Mouse (Mus musculus) limb, embryonic 15.5 days (tissue): Measurements from ENCODE around the gene Calr4. TPM values are rescaled to one million over a fixed set of nuclear protein-coding genes. Genes with fewer than 3 reads are reported as not detected.
A peak's percentile ranks its signal among the peaks of the same experiment; 100 is the strongest.

Source experiments
- ATAC-seq: fragments of 200-750 bp; cut with Nextera tagmentation; 2 replicates; pipeline ENCODE4 v1.8.0; 2017; ENCODE audit warnings: low read depth, moderate TSS enrichment; ENCODE audit not compliant: insufficient number of reproducible peaks, low FRiP score, low TSS enrichment
- H3K27ac ChIP-seq: fragments of 300-500 bp; sonication (generic); 2 replicates; pipeline ENCODE4 v1.5.1; 2015; ENCODE audit warnings: moderate library complexity, mild to moderate bottlenecking, inconsistent platforms
- H3K27me3 ChIP-seq: fragments of 300-500 bp; sonication (generic); 2 replicates; pipeline ENCODE4 v1.6.1; 2015; ENCODE audit warnings: inconsistent platforms
- H3K36me3 ChIP-seq: fragments of 300-500 bp; sonication (generic); 2 replicates; pipeline ENCODE4 v1.6.1; 2015; ENCODE audit warnings: inconsistent platforms
- H3K4me1 ChIP-seq: fragments of 300-500 bp; sonication (generic); 2 replicates; pipeline ENCODE4 v1.6.1; 2015; ENCODE audit warnings: inconsistent platforms
- H3K4me2 ChIP-seq: fragments of 300-500 bp; sonication (generic); 2 replicates; pipeline ENCODE4 v1.6.1; 2015; ENCODE audit warnings: mild to moderate bottlenecking, inconsistent platforms
- H3K4me3 ChIP-seq: fragments of 300-500 bp; sonication (generic); 2 replicates; pipeline ENCODE4 v1.5.1; 2015; ENCODE audit warnings: mild to moderate bottlenecking, inconsistent platforms
- H3K9ac ChIP-seq: fragments of 300-500 bp; sonication (generic); 2 replicates; pipeline ENCODE4 v1.6.1; 2015; ENCODE audit warnings: inconsistent platforms
- H3K9me3 ChIP-seq: fragments of 300-500 bp; sonication (generic); 2 replicates; pipeline ENCODE4 v1.6.1; 2016; ENCODE audit warnings: inconsistent platforms
- WGBS: fragments of 180-500 bp; shearing (Covaris S2); methylation state at CpG from one replicate; pipeline ENCODE4 v1.1.7; 2015; 5-methylcytosine and 5-hydroxymethylcytosine counted together
- polyA plus RNA-seq: library from polyadenylated mRNA; unstranded; fragments of >200 nt; fragmentation: Nextera tagmentation; extraction: Ambion mirVana; gene quantifications from 2 replicates; pipeline ENCODE4 v1.2.1, GENCODE M21; 2015

The Calr4 gene
- polyA plus RNA-seq, 1 experiment from 2014 or later, result 0.09 TPM

- no peak overlapping the region for H3K4me2 ChIP-seq
- no peak overlapping the region for H3K27ac ChIP-seq
- no peaks in the 10 kb centered on the region for H3K27me3 ChIP-seq
- no peaks in the 10 kb centered on the region for H3K4me1 ChIP-seq
- H3K4me3 ChIP-seq, result no peak overlapping the region
- no peaks in the 10 kb centered on the region for H3K9me3 ChIP-seq
- H3K36me3 ChIP-seq, result no peaks in the 10 kb centered on the region
- no peak for ATAC-seq
- no peak overlapping the region for H3K9ac ChIP-seq
Observed at GRCm38 (mm10) chr4:109257639-109258038, 23.4 kb downstream of the Calr4 start.

DNA sequence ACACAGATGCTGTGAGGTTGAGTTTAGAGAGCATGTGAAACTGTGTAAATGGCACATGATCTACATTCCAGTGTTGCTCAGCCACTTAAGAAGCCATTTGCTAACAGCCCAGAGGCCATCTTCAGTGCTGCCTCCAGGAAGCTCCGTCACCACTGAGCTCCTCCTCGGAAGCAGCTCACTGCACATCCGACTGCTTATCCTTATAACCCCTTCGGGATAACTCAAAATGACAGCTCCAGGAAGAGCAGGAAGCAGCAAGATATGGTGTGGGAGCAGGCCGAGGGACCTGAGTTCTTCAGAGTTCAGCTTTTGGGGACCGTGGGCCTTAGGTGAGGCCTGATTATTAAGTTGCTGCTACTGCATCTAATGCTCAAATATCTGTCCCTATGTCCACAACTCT is 27.8 kb downstream of the Calr4 start:
- Histone ChIP-seq H3K4me3 (no peak overlapping the region), H3K9ac (no peak overlapping the region), H3K4me1 (no peaks in the 10 kb centered on the region), H3K27me3 (no peaks in the 10 kb centered on the region), H3K27ac (no peak overlapping the region), H3K4me2 (no peak overlapping the region), H3K36me3 (no peaks in the 10 kb centered on the region), H3K9me3 (no peaks in the 10 kb centered on the region)
- no peak for ATAC-seq
- WGBS, result 66% methylated on average over 6 of the region's 6 CpGs

- Histone ChIP-seq H3K4me1 (no peaks in the 10 kb centered on the region), H3K4me2 (no peak overlapping the region), H3K36me3 (no peaks in the 10 kb centered on the region), H3K4me3 (no peak overlapping the region), H3K27ac (no peak overlapping the region), H3K27me3 (no peaks in the 10 kb centered on the region), H3K9me3 (no peaks in the 10 kb centered on the region), H3K9ac (no peak overlapping the region)
- no peak for ATAC-seq
- WGBS, result 81% methylated on average over 3 of the region's 3 CpGs
Observed at GRCm38 (mm10) chr4:109266056-109266455, 31.8 kb downstream of the Calr4 start.

DNA sequence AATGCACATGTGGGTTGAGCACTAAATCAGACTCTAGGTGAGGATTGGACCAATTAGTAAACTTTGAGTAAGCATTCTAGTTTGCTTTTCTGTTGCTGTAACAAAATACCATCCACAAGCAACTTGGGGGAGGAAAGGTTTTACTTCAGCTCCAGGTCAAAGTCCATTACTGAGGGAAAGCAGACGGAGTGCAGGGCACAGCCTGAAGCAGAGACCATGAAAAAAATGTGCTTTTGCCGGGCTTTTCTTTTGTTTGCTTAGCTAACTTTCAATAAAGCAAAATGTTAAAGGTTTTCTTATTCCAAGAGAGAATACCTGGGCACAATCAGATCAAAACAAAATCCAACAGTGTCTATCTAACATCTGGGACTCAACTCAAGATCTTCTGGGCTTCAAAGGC is 32.5 kb downstream of the Calr4 start:
- Histone ChIP-seq H3K9me3 (no peaks in the 10 kb centered on the region), H3K36me3 (no peaks in the 10 kb centered on the region), H3K27ac (no peak overlapping the region), H3K9ac (no peak overlapping the region), H3K4me2 (no peak overlapping the region), H3K27me3 (no peaks in the 10 kb centered on the region), H3K4me1 (no peaks in the 10 kb centered on the region), H3K4me3 (no peak overlapping the region)
- no peak for ATAC-seq
- WGBS, result 59% methylated on average over 2 of the region's 2 CpGs

GRCm38 (mm10) chr4:109267452-109267851 is 33.2 kb downstream of the Calr4 start:
- 75% methylated on average over 3 of the region's 3 CpGs for WGBS

DNA sequence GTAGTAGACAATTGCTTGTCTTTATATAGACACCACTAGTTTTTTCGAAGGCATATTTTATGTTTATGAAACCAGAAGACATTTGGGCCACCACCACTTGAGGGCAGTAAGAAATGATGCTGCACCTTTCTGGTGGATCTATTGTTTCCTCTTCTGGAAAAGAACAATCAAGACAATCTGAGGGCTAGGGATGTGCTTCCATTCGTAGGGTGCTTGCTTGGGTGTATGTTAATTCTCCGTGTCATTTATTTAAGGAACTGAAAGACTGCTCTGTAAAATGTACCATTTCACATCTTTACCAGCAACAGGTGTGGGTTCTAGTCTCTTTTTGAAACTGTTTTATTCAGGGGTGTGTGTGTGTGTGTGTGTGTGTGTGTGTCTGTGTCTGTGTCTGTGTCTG is 34.6 kb downstream of the Calr4 start:
- H3K27ac ChIP-seq, result no peak overlapping the region
- no peak overlapping the region for H3K4me2 ChIP-seq
- no peaks in the 10 kb centered on the region for H3K9me3 ChIP-seq
- no peak for ATAC-seq
- no peaks in the 10 kb centered on the region for H3K27me3 ChIP-seq
- WGBS, result 88% methylated on average over 3 of the region's 3 CpGs
- H3K9ac ChIP-seq, result no peak overlapping the region
- H3K4me3 ChIP-seq, result no peak overlapping the region
- H3K4me1 ChIP-seq, result no peaks in the 10 kb centered on the region
- no peaks in the 10 kb centered on the region for H3K36me3 ChIP-seq

More at GRCm38 (mm10) chr4:109267452-109267851, 33.2 kb downstream of the Calr4 start:
- no peaks in the 10 kb centered on the region for H3K36me3 ChIP-seq
- H3K9ac ChIP-seq, result no peak overlapping the region
- H3K27me3 ChIP-seq, result no peaks in the 10 kb centered on the region
- H3K27ac ChIP-seq, result no peak overlapping the region
- H3K4me1 ChIP-seq, result no peaks in the 10 kb centered on the region
- H3K9me3 ChIP-seq, result no peaks in the 10 kb centered on the region
- ATAC-seq, result no peak
- no peak overlapping the region for H3K4me3 ChIP-seq
- no peak overlapping the region for H3K4me2 ChIP-seq

GRCm38 (mm10) chr4:109271803-109272202 is 37.5 kb downstream of the Calr4 start:
- H3K9ac ChIP-seq, result no peak overlapping the region
- H3K4me3 ChIP-seq, result no peak overlapping the region
- H3K9me3 ChIP-seq, result no peaks in the 10 kb centered on the region
- no peaks in the 10 kb centered on the region for H3K4me1 ChIP-seq
- H3K4me2 ChIP-seq, result no peak overlapping the region
- H3K27ac ChIP-seq, result no peak overlapping the region
- no peak for ATAC-seq
- no peaks in the 10 kb centered on the region for H3K27me3 ChIP-seq
- no peaks in the 10 kb centered on the region for H3K36me3 ChIP-seq
- 92% methylated on average over 4 of the region's 4 CpGs for WGBS

DNA sequence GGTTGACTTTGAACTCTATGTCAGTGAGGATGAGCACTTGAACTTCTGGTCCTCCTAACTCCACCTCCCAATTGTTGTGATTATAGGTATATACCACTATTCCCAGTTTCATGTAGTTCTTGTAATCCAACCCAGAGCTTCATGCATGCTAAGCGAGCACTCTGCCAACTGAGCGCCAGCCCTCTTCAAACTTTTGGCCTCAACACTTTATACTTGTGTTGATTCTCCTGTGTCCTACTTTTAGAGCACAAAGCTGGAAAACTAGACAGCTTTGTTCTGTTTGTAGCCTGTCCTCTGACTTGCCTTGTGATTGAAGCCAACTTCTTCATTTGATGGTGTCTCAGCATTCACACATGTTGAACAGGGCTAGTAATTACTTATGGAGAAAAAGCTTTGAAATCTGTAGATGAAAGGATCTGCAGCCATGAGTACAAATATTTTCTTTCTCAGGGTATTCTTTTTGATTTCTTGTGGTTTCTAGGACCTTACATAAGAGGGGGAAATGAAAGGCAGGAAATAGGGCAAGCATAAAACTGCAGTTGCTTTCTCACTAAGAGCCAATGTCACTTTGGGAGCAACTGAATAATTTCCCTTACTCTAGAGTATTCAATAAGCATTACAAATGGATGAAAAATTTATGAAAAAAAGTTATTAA is 39.4 kb downstream of the Calr4 start:
- Histone ChIP-seq H3K9me3 (no peaks in the 10 kb centered on the region), H3K27ac (no peak overlapping the region; the same call in 1 of the 2 replicates), H3K4me3 (no peak overlapping the region), H3K27me3 (no peaks in the 10 kb centered on the region), H3K36me3 (no peaks in the 10 kb centered on the region), H3K9ac (no peak overlapping the region), H3K4me1 (no peaks in the 10 kb centered on the region), H3K4me2 (no peak overlapping the region)
- ATAC-seq, result no peak
- 90% methylated on average over 2 of the region's 2 CpGs for WGBS

GRCm38 (mm10) chr4:109279689-109280458 is 45.6 kb downstream of the Calr4 start, which contains the start of gene Eps15:
Gene Eps15 (plus strand): TSS chr4:109280268.
- ATAC-seq, result peak; percentile 93
- no peaks in the 10 kb centered on the region for H3K9me3 ChIP-seq
- H3K4me3 ChIP-seq, result peak within 1 kb of the TSS; percentile 91
- peak within 1 kb of the TSS; percentile 84 for H3K4me2 ChIP-seq
- H3K9ac ChIP-seq, result peak within 1 kb of the TSS; percentile 87
- WGBS, result 4% methylated on average over 28 of the region's 44 CpGs
- no peaks in the 10 kb centered on the region for H3K36me3 ChIP-seq
- peaks cover 15% of the 10 kb centered on the region for H3K4me1 ChIP-seq
- peak within 1 kb of the TSS; percentile 82 for H3K27ac ChIP-seq
- no peaks in the 10 kb centered on the region for H3K27me3 ChIP-seq

DNA sequence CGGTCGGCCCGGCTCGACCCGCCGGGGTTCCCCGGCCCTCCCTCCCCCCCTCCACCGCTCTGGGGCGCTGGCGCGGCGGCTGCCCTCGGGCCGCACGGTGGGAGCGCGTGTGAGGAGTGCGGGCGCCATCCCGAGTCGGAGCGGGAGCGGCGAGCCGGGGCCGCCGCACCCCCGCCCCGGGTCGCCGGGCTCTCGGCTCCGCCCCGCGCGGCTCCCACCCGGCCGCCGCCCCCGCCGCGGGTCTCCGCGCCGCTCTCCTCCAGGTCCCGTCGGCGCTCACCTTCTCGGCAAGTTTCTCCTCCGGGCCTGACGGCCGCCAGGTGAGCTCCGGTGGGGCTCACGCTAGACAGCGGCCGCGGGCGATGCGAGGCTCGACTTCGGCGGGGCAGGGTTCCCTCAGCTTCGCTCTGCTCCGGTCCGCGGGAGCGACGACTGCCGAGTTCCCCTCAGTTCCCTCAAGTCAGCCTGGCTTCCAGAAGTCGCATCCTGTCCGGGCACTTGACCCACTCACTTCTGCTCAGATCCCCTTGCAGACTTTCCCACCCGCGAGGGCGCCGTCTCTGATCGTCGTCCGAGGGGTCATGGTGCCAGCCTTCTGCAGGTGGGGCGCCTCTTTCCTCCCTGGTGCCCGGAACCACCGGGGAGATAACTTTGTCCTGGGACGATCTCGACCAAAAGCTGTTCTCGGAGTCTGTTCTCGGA is 46.3 kb downstream of the Calr4 start:
- ATAC-seq, result peak; percentile 81
- peaks cover 15% of the 10 kb centered on the region for H3K4me1 ChIP-seq
- peak overlapping the region; percentile 87 for H3K9ac ChIP-seq
- H3K4me2 ChIP-seq, result peak overlapping the region; percentile 84
- H3K9me3 ChIP-seq, result no peaks in the 10 kb centered on the region
- H3K36me3 ChIP-seq, result no peaks in the 10 kb centered on the region
- H3K27me3 ChIP-seq, result no peaks in the 10 kb centered on the region
- H3K27ac ChIP-seq, result peak overlapping the region; percentile 82
- H3K4me3 ChIP-seq, result peak overlapping the region; percentile 91
- under 1% methylated on average over 59 of the region's 85 CpGs for WGBS

GRCm38 (mm10) chr4:109281161-109281560 is 46.9 kb downstream of the Calr4 start:
- Histone ChIP-seq H3K27me3 (no peaks in the 10 kb centered on the region), H3K36me3 (no peaks in the 10 kb centered on the region), H3K9me3 (no peaks in the 10 kb centered on the region), H3K4me1 (peaks cover 15% of the 10 kb centered on the region), H3K4me2 (peak overlapping the region; percentile 84), H3K4me3 (peak overlapping the region; percentile 91), H3K27ac (no peak overlapping the region), H3K9ac (no peak overlapping the region; the same call in 1 of the 2 replicates)
- no peak for ATAC-seq
- WGBS, result 7% methylated on average over 4 of the region's 4 CpGs

DNA sequence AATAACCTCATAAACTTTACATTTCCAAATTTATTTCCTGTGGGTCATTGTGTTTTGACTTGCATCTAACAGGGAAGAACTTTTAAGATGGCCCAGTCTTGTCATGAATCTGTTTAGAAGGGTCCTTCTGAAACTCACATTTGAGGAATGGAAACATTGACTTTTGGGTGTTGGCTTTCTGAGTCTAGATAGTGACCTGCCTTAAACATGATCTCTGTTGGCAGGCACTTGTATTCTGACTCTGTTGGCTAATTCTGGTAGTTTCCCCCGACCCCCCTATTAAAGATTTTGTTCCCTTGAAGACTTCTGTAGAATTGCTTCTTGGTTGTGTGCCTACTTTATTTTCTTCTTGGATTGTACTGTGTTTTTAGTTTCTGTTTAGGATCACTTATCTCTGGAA is 47.7 kb downstream of the Calr4 start:
- H3K4me3 ChIP-seq, result 0 out of 2 replicates have a peak overlapping the region, but pooled peaks have one; percentile 91
- H3K9ac ChIP-seq, result no peak overlapping the region
- 86% methylated on average over 1 of the region's 1 CpGs for WGBS
- no peaks in the 10 kb centered on the region for H3K9me3 ChIP-seq
- no peak for ATAC-seq
- no peaks in the 10 kb centered on the region for H3K36me3 ChIP-seq
- H3K4me2 ChIP-seq, result no peak overlapping the region
- no peak overlapping the region for H3K27ac ChIP-seq
- H3K4me1 ChIP-seq, result peaks cover 15% of the 10 kb centered on the region
- no peaks in the 10 kb centered on the region for H3K27me3 ChIP-seq
